Mouse (Mus musculus): ENCODE results near the gene Traf1.

The Traf1 gene

DNA sequence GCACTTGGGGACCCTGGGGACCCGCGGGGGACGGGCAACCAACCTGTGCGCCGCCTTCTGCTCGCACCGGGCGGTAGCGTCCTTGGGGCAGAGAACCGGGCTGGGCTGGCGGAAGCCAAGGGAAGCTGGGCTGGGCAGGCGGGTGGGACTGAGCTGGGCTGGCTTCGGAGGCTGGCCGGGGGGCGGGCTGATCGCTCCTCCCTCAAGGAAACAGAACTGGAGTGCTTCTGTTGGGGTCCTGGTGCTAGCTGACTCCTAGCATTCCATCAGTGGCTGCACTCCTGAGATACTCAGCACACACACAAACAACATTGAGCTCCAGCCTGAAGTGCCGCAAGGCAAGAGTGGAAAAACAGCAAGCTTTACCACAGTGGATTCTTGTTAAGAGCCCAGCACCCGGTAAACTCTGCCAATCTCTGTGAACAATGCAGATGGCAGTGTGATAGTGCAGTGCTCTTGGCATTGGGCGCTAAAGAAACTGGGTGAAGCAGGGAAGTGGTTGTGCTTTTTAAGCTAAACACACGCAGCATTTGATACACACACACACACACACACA, at the start of gene Traf1:
TSS of gene Traf1 (minus strand) at position 292 of the 556 bp plus-strand sequence.
- ChIA-PET POLR2A (interaction anchor here in 3 of 4 experiments (0.7 to 2.8 kb wide), 30 partner anchors 11 to 499 kb away, joined by 3 to 16 read pairs (median 5); partner anchors contain the start of genes Hspa5 (in 3 of the 3) and Phf19 (in 1 of the 3)), CTCF (interaction anchor here in 3 of 4 experiments (0.6 to 1.4 kb wide), 5 partner anchors 64 to 503 kb away, joined by 3 to 9 read pairs (median 3); no protein-coding TSS in a partner anchor)

DNA sequence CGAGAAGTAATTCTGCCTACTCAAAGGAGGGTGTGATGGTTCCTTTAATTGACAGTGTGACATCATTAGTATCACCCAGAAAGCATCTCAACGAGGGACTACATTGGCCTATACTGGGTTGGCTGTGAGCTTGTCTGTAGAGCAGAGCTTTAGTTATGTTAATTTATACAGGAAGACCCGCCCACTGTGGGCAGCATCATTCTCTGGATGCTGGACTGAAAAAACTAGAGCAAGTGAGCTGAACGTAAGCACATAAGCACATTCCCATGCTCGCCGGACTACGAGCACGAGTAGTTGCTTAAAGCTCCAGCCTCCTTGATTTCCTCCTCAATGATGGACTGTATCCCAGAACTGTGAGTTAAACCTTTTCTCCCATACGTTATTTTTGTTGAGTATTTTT, 37.4 kb upstream of the Traf1 start:
- ChIA-PET POLR2A (interaction anchor here in 3 of 4 experiments (0.8 to 2.0 kb wide), 8 partner anchors 9 to 227 kb away, joined by 3 to 5 read pairs (median 4); partner anchors contain the start of genes Hspa5 (in 1 of the 3) and Traf1 (in 1 of the 3)), CTCF (interaction anchor here in 3 of 4 experiments (0.6 to 1.1 kb wide), 3 partner anchors 101 to 894 kb away, joined by 3 read pairs; no protein-coding TSS in a partner anchor)

DNA sequence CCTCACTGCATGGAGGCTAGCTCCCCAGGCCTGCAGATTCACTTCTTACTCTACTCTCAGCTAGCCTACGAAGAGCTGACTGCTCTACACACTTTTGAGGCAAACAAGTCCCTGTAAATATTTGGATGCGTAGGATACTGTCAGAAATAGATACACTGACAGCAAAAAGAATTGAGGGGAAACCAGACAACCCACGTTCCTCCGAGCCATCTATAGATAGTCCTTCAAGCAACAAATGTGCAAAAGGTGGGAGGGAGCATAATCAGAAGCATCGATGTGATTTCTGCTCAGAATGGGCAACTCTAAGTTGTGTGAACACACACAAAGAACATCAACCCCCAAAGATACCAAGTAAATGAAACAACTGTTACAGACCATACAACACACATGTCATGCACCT, 34.9 kb upstream of the Traf1 start:
- POLR2A ChIA-PET = no interaction called here

DNA sequence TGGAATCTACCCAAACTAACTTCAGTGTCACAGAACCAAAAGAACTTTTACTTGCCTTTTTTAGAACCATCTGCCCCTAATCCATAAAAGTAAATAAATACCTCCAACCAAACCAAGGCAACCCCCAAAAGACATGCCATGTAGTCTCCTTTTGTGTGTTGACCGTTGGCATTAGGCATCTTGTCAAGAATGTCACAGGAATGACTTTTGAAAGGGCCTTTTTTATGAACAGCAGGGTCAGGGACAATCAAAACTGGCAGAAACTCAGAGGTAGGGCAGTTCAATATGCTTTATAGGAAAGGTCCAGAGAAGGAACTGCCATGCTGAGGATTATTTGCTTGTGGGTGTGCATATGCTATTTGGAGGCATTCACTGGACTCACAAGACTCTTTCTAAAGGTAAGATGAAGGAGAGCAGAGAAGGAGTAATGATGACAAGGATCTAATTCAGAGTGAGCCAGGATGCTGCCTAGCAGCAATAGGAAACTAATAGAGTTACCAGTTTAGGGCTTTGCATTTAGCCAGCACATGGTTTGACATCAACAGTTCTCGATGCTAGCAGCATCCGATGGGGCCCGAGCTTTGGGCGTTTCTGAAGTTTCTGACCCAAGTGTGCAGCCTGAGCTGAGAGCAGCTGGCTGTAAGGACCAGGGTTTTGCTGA, 32.3 kb upstream of the Traf1 start:
- CTCF ChIA-PET = no interaction called here
- POLR2A ChIA-PET = no interaction called here

More for the DNA sequence above, 34.9 kb upstream of the Traf1 start:
- CTCF ChIA-PET = no interaction called here

DNA sequence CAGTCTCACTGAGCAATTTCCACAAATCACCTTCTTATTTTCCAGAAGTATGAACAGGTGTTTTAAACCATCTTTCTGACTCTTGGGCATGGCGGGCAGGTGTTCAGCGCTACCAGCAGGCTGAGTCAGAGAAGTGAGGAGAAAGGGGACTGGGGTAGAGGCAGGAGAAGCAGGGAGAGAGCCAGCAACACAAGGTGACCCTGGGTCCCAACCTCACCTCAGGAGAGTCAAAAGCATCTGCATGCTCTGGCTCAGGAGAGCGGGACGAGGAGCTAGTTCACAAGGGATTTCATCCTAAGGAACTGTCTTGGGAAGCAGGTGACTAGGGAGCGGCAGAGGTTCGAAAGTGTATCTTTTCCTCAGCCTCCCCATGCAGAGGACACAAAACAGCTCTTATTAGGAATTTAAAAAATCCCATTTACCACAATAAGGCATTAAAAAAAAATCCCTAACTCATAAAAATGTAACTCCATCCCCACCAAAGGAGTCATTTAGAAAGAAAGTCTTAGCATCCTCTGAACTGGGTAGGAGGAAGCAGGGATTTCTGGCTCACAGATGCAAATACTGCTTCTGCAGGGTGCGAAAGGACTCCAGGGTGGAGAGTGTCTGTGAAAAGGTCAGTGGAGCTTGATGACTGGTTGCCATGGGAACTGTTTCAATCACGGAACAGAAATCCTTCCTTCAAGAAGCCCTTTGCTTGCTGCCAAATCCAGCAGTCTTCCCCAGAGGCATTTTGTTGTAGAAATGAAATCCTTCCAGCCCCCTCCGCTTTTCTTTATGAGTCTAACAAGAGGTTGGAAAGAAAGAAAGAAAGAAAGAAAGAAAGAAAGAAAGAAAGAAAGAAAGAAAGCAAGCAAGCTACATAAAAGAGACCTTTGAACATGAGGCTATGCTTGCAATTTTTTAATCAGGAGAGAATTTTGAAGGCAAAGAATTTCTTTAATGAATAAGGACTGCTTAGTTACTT, 31.4 kb upstream of the Traf1 start:
- ChIA-PET CTCF (interaction anchor here in 1 of 4 experiments (0.7 kb wide), 1 partner anchor 626 kb away, joined by 3 read pairs; no protein-coding TSS in a partner anchor), POLR2A (no interaction called here)

DNA sequence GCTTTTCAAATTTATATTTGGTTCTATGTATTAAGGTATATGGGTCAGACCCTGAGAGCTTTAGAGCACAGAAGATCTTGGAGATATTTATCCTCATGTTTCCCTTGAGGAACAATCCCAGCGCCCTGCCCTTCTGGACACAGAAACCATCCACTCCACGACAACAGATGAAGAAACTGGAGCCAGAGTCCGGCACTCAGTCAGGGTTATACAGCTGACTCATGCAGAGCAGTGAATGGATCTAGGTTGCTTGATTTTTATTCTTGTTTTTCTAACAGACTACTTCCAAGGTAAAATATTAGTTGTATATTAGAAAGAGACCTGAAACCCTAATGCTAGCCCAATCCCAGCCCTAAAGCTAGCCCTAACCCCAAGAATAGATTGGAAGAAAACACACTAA, 30.4 kb upstream of the Traf1 start:
- ChIA-PET CTCF (no interaction called here), POLR2A (interaction anchor here in 1 of 4 experiments (0.7 kb wide), 1 partner anchor 363 kb away, joined by 3 read pairs; no protein-coding TSS in a partner anchor)

DNA sequence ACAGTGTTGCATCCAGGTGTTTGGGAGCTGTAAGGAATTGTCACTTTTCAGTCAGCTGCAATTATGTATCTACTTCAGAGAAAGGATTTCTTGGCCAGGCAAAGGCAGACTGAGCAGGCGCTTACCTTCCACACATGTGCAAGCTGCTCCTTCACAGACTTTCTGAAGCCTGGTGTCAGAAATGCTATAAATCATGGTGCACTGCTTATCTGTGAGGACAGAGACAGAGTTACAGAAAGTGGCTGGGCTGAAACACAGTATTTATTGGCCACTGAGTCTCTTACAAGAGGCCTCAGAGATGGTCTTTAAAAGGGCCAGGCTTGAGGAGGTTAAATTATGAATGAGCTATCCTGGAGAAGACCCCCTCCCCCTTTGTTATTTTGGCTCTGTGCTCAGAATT, 28.2 kb upstream of the Traf1 start:
- ChIA-PET POLR2A (interaction anchor here in 1 of 4 experiments (0.9 to 1.0 kb wide), 2 partner anchors 9 kb away, joined by 3 to 4 read pairs; no protein-coding TSS in a partner anchor), CTCF (interaction anchor here in 1 of 4 experiments (0.6 kb wide), 1 partner anchor 10 kb away, joined by 3 read pairs; no protein-coding TSS in a partner anchor)

DNA sequence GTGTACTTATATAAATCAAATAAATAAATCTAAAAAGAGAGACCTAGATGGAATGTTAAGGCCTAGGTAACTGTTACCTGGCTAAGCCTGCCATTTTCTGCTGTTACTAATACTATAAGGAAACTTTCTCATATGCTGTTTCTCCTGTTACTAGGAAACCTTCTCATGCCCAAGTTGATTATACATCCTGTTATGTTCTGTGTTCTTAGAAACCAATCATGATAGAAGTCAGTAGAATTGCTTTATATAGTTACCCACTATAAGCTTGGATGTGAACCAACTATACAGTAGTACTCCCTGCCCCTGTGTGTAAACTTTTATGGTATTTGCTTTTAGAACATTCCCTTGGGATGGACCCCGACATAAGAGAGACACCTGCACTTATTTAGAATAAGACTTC, 26.0 kb upstream of the Traf1 start:
- POLR2A ChIA-PET = no interaction called here
- CTCF ChIA-PET = no interaction called here

DNA sequence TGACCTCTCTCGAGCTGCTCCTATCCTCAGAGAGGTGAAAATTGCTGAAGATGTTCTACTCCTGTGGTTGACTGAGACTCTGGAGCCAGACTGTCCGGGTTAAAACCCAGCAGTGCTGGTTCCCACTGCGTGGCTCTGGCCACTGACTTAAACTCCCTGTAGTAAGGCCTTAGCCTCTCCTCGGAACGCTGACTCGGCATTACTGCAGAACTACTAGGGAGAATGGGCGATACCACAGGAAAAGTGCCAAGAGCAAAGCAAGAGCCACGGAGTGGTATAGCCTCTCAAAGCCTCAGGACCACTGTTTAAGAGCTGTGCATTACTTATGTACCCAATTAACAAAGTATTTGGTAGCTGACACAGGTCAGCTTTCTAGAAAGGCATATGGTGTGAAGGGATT, 23.3 kb upstream of the Traf1 start:
- CTCF ChIA-PET = no interaction called here
- POLR2A ChIA-PET = interaction anchor here in 1 of 4 experiments (1.1 to 1.7 kb wide), 2 partner anchors 12 to 60 kb away, joined by 4 read pairs; no protein-coding TSS in a partner anchor

DNA sequence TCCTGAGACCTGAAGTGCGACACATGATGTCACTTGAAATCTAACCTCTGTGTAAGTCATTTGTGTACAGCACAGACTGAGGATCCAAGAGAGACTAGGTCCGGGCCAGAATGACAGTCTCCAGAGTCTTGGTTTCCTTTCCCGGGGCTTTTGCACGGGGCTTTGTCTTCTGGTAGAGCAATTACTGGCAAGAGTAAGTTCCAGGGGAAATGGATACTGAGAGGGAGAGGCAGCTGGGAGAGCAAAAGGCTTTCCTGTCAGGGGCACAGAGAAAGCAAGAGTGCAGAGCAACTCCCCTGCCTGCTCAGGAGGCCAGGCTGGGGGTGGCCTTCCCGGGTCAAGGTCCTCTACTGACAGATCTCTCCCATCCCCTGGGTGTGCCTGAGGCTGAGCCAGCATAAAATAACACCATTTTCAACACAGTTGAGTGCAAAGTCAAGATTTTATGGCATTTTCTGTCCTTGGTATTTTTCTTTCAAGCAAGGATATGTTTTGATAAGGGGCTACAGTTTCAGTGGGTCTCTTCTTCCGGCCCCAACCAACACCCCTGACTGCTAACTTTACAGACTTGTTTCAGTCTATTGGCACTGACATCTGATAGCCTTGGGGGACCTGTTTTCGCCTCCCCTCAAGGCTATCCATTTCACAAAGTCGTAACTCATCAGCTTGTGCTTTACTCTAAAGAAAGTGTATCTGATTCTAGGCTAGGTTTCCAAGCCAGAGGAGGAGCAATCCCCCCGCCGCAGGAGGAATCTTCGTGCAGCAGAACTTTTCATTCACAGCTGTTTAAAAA, 21.5 kb upstream of the Traf1 start:
- CTCF ChIA-PET = no interaction called here
- POLR2A ChIA-PET = interaction anchor here in 2 of 4 experiments (0.6 to 2.0 kb wide), 3 partner anchors 10 to 158 kb away, joined by 3 to 6 read pairs (median 3); no protein-coding TSS in a partner anchor

DNA sequence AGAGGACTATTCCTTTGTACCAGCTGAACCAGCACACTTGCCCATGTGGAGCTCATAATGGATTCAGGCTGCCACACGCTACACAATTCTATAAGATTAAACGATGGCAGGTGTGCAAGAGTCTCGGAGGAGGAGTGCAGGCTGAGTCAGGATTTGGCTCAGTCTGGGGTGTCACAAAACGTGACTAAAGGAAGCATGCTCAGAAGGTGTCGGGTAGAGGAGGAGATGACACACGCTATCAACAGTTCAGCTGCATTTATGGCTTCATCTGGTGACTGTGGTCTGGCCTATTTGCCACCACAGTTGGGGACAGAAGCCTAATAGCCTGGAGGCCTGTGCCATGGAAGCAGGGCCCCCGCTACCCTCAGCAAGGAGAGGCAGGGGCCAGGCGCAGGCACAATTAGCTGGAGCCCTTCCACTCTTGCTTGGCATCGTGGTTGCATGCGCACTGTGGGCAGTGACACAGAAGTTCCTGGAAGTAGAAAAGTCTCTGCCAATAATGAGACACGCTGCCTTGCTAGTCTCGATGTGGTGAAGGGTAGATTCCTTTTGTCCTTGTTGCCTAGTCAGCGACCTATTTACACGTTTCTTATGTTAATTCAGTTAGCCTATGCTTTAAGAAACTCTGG, 20.6 kb upstream of the Traf1 start:
- ChIA-PET CTCF (interaction anchor here in 1 of 4 experiments (1.5 kb wide), 1 partner anchor 84 kb away, joined by 4 read pairs; no protein-coding TSS in a partner anchor), POLR2A (interaction anchor here (0.7 to 2.0 kb wide), 7 partner anchors 8 to 158 kb away, joined by 3 to 6 read pairs (median 4); no protein-coding TSS in a partner anchor)

DNA sequence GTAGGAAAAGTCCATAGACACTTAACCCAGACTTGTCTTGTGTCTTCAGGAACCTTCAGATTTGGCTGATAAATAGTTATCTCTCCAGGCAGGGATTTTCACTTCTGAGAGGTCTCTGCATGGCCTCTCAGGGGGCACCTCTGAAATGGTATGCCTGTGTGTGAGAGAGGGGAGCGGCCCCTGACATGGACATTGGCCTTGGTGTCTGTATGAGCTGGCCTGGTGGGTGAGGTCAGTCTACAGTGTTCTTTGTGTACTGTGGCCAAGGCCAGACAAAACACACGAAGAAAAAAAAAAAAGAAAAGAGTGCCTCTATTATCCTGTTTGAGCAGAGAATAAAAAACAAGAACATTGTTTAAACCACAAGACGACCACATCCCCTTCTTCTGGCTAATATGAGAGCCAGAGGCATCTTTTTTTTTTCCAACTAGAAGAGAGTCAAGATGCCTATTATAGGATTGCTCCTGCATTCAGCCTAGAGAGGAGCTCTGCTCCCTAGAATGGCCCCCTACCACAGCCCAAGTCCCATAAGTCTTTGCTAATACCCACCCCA, 18.0 kb upstream of the Traf1 start:
- CTCF ChIA-PET = interaction anchor here in 1 of 4 experiments (0.6 to 1.0 kb wide), 3 partner anchors 10 to 82 kb away, joined by 3 to 7 read pairs (median 3); no protein-coding TSS in a partner anchor

DNA sequence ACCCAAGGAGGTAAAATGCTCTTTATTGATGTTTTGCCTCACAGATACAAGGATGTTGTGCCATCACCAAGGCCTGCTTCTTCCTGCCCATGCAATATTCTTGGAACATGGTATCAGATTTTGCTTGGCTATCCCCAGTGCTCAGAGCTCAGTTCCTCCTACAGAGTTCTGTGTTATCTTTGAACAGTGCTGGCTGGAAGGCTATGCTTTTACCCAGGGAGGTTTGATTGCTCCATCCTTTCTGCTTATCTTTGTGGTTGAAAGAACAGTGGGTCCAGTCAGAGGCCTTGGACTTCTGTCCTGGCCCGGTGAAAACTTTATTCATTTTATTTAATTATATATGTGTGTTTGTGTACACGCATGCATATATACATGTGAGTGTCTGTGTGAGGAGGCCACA, 16.7 kb upstream of the Traf1 start:
- ChIA-PET CTCF (no interaction called here), POLR2A (no interaction called here)

More for the DNA sequence above, 18.0 kb upstream of the Traf1 start:
- POLR2A ChIA-PET = interaction anchor here in 2 of 4 experiments (0.6 to 2.4 kb wide), 3 partner anchors 11 to 386 kb away, joined by 3 to 6 read pairs (median 4); no protein-coding TSS in a partner anchor

DNA sequence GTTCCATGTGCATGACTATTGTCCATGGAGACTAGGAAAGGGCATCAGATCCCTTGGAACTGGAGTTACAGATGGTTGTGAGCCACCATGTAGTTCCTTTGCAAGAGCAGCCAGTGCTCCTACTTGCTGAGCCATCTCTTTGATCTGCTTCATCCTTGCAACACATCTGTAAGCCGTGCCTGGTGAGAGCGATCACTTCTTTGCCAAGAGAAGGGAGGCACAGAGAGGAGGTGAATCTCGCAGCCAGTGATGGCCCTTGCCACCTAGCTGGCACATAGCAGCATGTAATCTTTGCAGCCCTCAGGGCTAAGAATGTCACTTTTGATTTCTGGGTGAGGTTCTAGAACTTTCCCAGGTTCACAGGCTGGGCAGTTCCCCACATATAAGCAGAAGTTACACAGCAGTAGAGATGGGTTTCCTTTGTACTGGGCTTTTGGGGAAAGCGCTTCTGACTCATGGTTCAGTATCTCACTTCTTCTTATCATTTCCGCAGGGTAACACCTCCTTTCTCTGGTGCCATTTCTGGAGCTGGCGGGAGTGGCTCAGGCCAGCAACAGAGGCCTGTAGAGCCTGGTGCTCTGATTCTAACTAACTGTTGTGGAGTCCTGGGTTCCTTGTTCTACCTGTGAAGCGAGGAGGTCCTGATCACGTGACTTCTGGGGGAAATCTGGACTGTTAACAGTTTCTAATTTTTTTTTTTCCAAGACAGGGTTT, 15.5 kb upstream of the Traf1 start:
- POLR2A ChIA-PET = interaction anchor here in 1 of 4 experiments (1.4 kb wide), 1 partner anchor 13 kb away, joined by 3 read pairs; no protein-coding TSS in a partner anchor
- CTCF ChIA-PET = no interaction called here

DNA sequence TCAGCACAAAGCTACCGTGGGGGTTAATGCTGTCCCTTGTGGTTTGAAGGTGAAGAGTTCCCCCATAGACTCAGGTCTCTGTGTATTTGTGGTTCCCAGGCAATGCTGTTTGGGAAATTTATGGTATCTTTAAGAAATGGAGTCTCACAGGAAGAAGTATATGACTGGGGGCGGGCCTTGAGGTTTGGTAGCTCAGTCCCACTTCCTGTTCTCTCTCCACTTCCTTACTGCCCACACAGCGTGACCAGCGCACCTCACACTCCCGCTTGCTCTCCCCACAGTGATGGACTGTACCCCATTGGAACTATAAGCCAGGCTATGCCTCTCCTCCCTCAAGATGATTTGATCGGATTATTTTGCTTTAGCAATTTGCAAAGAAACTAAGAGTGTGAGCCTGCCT, 14.9 kb upstream of the Traf1 start:
- ChIA-PET POLR2A (interaction anchor here in 1 of 4 experiments (1.4 kb wide), 1 partner anchor 13 kb away, joined by 3 read pairs; no protein-coding TSS in a partner anchor), CTCF (no interaction called here)

DNA sequence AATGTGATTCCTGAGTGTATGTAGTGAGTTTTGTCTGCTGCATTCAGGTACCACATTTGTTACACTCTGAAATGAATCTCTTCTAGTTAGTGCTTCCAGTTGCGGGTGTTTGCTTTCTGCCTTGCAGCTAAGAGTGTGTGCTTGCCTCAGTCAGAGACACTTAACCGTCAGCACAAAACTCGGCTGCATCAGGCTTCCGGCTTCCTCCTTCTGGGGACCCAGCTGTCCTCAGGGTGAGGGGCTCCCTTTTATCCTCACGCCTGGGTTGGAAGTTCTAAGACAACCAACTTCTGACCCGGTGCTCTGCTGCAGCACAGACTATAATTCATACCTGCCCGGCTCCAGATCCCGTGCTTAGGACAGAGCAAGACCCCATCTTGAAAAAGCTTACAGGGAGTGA, 11.5 kb upstream of the Traf1 start:
- CTCF ChIA-PET = interaction anchor here in 2 of 4 experiments (0.5 to 2.2 kb wide), 2 partner anchors 76 to 467 kb away, joined by 4 to 8 read pairs; no protein-coding TSS in a partner anchor
- POLR2A ChIA-PET = interaction anchor here in 3 of 4 experiments (0.9 to 3.4 kb wide), 25 partner anchors 9 to 202 kb away, joined by 3 to 13 read pairs (median 4); partner anchors contain the start of genes Cutal (in 1 of the 3), Hspa5 (in 1 of the 3), Phf19 (in 1 of the 3) and Psmd5 (in 1 of the 3)

Measured in embryonic stem cell, embryonic (primary cell).